Mouse (Mus musculus) testis, adult 2 months (tissue): ENCODE results near the gene Trappc6b.

ENCODE experiments used
- CTCF ChIP-seq: fragments of 200-500 bp; IDR thresholded peaks from 2 replicates; pipeline ENCODE4 v1.5.1; 2012; ENCODE audit warnings: low read depth, mild to moderate bottlenecking, inconsistent platforms, low read length, moderate library complexity; ENCODE audit not compliant: control insufficient read depth, insufficient read depth, insufficient replicate concordance
- POLR2A ChIP-seq: fragments of 200-500 bp; IDR thresholded peaks from 2 replicates; pipeline ENCODE4 v1.6.1; 2012; ENCODE audit warnings: low read depth, mild to moderate bottlenecking, inconsistent platforms, low read length, moderate library complexity; ENCODE audit not compliant: control insufficient read depth

- TF ChIP-seq CTCF (no peak), POLR2A (no peak)
These were observed 950 bp downstream of the Trappc6b start for GRCm38 (mm10) chr12:59060322-59060721.
